Mouse (Mus musculus): Measurements from ENCODE around the gene Reep3. TPM values are rescaled to one million over a fixed set of nuclear protein-coding genes. Genes with fewer than 3 reads are reported as not detected.
"Not testable (repeated sequence)": the region's sequence is repeated elsewhere in the genome, so short reads cannot be mapped to it uniquely, and the experiment has no call there.

The Reep3 gene
- polyA plus RNA-seq, 1 experiment from 2014 or later: 44.9 TPM

DNA sequence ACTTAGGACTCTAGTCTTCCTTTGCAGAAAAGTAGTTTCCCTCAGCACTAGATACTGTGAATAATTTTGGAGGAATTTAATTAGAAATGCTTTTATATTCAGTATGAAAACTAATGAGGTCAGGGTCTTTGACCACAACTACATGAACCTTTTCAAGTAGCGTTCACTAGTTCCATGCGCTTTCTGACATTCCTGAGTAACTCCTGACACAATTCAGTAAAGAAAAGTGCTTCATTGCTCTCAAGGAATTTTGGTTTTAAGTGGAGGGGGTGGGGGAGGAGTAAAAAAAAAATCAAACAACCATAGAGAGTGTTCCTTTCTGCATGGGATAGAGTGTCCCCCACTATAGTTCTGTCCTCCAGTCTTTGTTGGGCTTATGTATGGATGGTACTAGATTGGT, 23.9 kb upstream of the Reep3 start:
- WGBS: 66% methylated on average over 2 of the region's 2 CpGs
- peaks cover 52% of the 10 kb centered on the region for H3K4me1 ChIP-seq (replicated peaks)
- H3K4me3 ChIP-seq: no peak overlapping the region
- no peak overlapping the region for H3K27ac ChIP-seq
- H3K9ac ChIP-seq: no peak overlapping the region
- H3K9me3 ChIP-seq: no peaks in the 10 kb centered on the region
- no peak overlapping the region for H3K4me2 ChIP-seq
- H3K36me3 ChIP-seq: no peaks in the 10 kb centered on the region
- ATAC-seq (ENCODE audit: low FRiP score): no peak
- no peaks in the 10 kb centered on the region for H3K27me3 ChIP-seq

DNA sequence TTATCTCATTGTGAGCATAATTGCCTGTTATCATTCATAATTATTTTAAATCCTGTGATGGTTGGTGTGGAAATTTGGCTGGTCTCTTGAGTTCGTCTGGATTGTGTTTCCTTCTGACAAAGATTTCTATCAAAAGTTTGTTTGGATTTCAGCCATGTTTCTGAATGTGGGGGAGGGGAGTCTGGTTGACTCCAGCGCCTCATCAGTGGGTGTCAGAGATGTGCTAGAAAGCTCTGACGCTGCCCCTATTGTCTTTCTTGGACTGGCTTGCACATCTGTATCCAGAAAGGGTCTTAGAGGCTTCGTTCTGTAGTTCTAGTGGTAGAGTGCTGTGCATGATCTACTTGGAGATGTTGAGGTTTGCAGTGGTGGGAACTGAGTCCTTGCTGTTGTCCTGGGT, 23.4 kb upstream of the Reep3 start:
- no peak overlapping the region for H3K9ac ChIP-seq
- no peak overlapping the region for H3K4me3 ChIP-seq
- H3K9me3 ChIP-seq: no peaks in the 10 kb centered on the region
- ATAC-seq (ENCODE audit: low FRiP score): no peak
- H3K27ac ChIP-seq: no peak overlapping the region
- H3K27me3 ChIP-seq: no peaks in the 10 kb centered on the region
- H3K36me3 ChIP-seq: no peaks in the 10 kb centered on the region
- peaks cover 54% of the 10 kb centered on the region for H3K4me1 ChIP-seq (replicated peaks)
- 62% methylated on average over 4 of the region's 4 CpGs for WGBS
- H3K4me2 ChIP-seq: no peak overlapping the region

DNA sequence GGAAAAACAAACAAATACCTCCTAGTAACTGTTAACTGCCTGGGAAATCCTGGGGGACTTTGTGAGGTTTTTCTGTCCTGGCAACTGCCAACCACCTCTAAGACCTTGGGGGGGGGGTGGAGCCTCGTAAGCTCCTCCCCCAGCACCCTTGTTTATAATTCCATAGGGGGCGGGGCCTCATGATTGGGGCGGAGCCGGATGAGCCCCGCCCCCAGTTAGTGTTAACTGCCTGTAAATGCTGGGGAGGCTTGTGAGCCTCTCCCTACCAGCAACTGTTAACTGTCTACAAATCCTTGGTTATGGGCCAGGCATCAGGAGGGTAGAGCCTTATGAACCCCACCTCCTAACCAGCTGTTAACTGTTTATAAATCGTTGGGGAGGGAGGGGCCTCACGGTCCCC, 22.5 kb upstream of the Reep3 start:
- no peak for ATAC-seq (ENCODE audit: low FRiP score)
- no peak overlapping the region for H3K9ac ChIP-seq
- H3K9me3 ChIP-seq: no peaks in the 10 kb centered on the region
- H3K4me3 ChIP-seq: no peak overlapping the region
- no peaks in the 10 kb centered on the region for H3K27me3 ChIP-seq
- H3K4me2 ChIP-seq: no peak overlapping the region
- H3K27ac ChIP-seq: no peak overlapping the region
- no peaks in the 10 kb centered on the region for H3K36me3 ChIP-seq
- 74% methylated on average over 7 of the region's 7 CpGs for WGBS
- peaks cover 61% of the 10 kb centered on the region for H3K4me1 ChIP-seq (replicated peaks)

DNA sequence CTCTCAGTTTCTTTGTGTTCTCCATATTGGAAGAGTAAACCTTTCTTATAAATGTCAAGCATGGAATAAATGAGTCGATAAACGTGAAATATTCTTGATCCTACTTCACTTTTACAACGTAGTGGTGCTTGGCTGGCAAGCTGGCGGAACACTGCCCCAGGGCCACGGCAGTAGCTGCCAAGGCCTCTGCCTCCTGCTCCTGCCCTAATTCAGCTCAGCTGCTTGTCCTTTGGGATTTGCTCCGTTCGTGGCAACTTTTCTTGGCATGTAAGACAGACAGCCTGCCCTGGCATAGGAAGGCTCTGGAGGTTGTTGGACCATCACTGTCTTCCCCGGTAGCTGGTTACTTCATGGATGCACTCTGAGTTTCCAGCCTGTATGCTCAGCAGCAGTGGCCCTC, 19.5 kb upstream of the Reep3 start:
- Histone ChIP-seq H3K27ac (peak overlapping the region; percentile 58; the same call in 1 of the 2 replicates), H3K4me1 (replicated peaks) (peaks cover 56% of the 10 kb centered on the region), H3K9ac (no peak overlapping the region), H3K27me3 (no peaks in the 10 kb centered on the region), H3K36me3 (no peaks in the 10 kb centered on the region), H3K4me3 (no peak overlapping the region), H3K4me2 (no peak overlapping the region), H3K9me3 (no peaks in the 10 kb centered on the region)
- WGBS: 41% methylated on average over 8 of the region's 8 CpGs
- ATAC-seq (ENCODE audit: low FRiP score): no peak

DNA sequence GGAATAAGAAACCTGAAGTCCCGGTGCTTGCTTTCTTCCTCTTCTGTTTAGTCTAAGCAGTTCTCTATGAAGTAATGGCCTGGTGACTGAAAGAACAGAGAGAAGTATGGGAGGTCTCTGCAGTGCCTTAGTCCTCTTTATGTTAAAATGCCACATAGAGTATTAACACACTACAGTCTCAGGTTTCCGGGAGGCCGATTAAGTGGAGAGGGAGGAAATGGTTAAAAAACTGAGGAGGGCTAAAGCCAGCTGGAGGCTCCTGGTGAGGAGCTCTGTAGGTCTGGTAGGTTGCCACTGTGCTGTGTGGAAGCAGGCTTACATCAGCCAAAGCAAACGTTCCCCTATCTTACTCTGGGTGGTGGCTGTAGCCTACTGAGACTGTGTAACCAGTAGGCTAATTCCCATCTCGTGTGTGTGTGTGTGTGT, 18.9 kb upstream of the Reep3 start:
- H3K36me3 ChIP-seq: no peaks in the 10 kb centered on the region
- no peak overlapping the region for H3K9ac ChIP-seq
- H3K27me3 ChIP-seq: no peaks in the 10 kb centered on the region
- no peak overlapping the region for H3K4me3 ChIP-seq
- no peaks in the 10 kb centered on the region for H3K9me3 ChIP-seq
- H3K4me2 ChIP-seq: no peak overlapping the region
- peak overlapping the region; percentile 58 for H3K27ac ChIP-seq
- no peak for ATAC-seq (ENCODE audit: low FRiP score)
- WGBS: 39% methylated on average over 5 of the region's 5 CpGs
- peaks cover 61% of the 10 kb centered on the region for H3K4me1 ChIP-seq (replicated peaks)

DNA sequence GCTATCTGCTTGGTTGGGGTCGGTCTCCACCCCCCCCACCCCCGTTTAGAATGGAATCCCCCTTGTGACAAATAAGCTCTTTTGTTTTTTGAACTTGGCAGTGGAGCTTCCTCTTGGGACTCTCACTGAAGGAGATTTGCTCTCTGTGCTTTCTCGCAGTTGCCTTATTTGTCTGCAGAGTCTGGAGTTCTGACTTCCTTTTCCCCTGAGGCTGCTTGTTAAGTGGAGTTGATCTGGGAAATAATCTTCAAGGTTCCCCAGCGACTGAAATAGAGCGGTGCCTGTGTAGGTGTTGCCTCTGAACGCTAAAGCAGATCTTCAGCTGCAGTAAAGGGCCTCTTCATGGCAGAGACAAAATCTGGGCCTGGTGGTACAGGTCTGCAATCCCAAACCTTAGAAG, 18.4 kb upstream of the Reep3 start:
- WGBS: 12% methylated on average over 6 of the region's 6 CpGs
- Histone ChIP-seq H3K9ac (no peak overlapping the region), H3K4me2 (no peak overlapping the region), H3K27me3 (no peaks in the 10 kb centered on the region), H3K9me3 (no peaks in the 10 kb centered on the region), H3K36me3 (no peaks in the 10 kb centered on the region), H3K27ac (peak overlapping the region; percentile 58), H3K4me1 (replicated peaks) (peaks cover 62% of the 10 kb centered on the region), H3K4me3 (no peak overlapping the region)
- no peak for ATAC-seq (ENCODE audit: low FRiP score)

DNA sequence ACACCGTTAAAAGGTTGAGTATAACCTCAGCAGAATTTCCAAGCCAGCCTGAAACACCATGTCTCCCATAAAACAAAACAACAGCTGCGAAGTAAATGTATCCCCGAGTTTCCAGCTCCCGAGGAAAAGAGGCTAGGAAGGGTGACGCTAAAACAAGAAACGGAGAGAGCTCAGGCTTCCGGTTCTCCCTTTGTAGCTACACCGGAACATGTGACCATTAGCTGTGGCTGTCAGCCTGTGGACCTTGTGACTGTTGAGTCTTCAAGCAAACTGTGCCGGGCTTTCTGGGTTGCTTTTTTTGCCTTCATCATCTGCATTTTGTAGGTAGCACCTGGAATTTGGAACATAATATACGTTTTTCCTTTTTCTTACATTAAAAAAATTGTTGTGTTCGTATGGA, 17.1 kb upstream of the Reep3 start:
- peaks cover 2% of the 10 kb centered on the region; the same call in 1 of the 2 replicates for H3K36me3 ChIP-seq
- 90% methylated on average over 11 of the region's 11 CpGs for WGBS
- no peak overlapping the region for H3K9ac ChIP-seq

DNA sequence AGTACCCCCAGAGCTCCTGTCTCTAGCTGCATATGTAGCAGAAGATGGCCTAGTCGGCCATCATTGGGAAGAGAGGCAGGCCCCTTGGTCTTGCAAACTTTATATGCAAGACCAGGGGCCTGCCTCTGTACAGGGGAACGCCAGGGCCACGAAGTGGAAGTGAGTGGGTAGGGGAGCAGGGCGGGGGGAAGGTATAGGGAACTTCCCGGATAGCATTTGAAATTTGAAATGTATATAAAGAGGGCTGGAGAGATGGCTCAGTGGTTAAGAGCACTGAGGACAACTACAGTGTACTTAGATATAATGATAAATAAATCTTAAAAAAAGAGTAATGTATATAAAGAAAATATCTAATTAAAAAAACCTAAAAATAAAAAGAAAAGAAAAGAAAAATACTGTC, 16.2 kb upstream of the Reep3 start:
- not testable (repeated sequence) for H3K4me2 ChIP-seq

More for the DNA sequence above, 17.1 kb upstream of the Reep3 start:
- Histone ChIP-seq H3K27me3 (no peaks in the 10 kb centered on the region), H3K4me3 (no peak overlapping the region), H3K4me1 (replicated peaks) (peaks cover 57% of the 10 kb centered on the region), H3K4me2 (no peak overlapping the region), H3K9me3 (no peaks in the 10 kb centered on the region), H3K27ac (no peak overlapping the region)
- ATAC-seq (ENCODE audit: low FRiP score): no peak

DNA sequence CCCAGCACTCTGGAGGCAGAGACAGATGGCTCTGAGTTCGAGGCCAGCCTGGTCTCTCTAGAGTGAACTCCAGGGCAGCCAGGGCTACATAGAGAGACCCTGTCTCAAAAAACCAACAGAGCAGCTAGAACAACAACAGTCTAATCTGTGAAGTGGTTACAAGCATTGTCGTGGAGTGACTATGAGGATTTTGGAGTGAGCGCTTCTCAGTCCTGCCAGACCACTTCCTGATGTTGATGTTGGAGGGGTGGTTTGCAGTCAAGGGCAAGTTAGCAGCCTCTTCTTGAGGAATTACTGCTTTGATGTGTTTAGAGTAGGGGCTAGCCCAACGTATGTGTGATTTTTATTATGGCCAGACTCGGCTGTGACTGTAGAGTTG, 15.0 kb upstream of the Reep3 start:
- Histone ChIP-seq H3K4me1 (replicated peaks) (peaks cover 68% of the 10 kb centered on the region), H3K4me3 (no peak overlapping the region), H3K9ac (no peak overlapping the region), H3K27ac (no peak overlapping the region), H3K4me2 (no peak overlapping the region), H3K27me3 (no peaks in the 10 kb centered on the region), H3K36me3 (peaks cover 4% of the 10 kb centered on the region; the same call in 1 of the 2 replicates), H3K9me3 (no peaks in the 10 kb centered on the region)
- WGBS: 88% methylated on average over 5 of the region's 5 CpGs
- ATAC-seq (ENCODE audit: low FRiP score): 0 out of 2 replicates have a peak, but pooled peaks have one; percentile 10

More for the DNA sequence above, 16.2 kb upstream of the Reep3 start:
- H3K9ac ChIP-seq; ATAC-seq (ENCODE audit: low FRiP score); H3K9me3 ChIP-seq; H3K4me3 ChIP-seq; H3K36me3 ChIP-seq; H3K27me3 ChIP-seq; H3K27ac ChIP-seq: not testable (repeated sequence)
- peaks cover 61% of the 10 kb centered on the region for H3K4me1 ChIP-seq (replicated peaks)
- WGBS: 91% methylated on average over 5 of the region's 5 CpGs

DNA sequence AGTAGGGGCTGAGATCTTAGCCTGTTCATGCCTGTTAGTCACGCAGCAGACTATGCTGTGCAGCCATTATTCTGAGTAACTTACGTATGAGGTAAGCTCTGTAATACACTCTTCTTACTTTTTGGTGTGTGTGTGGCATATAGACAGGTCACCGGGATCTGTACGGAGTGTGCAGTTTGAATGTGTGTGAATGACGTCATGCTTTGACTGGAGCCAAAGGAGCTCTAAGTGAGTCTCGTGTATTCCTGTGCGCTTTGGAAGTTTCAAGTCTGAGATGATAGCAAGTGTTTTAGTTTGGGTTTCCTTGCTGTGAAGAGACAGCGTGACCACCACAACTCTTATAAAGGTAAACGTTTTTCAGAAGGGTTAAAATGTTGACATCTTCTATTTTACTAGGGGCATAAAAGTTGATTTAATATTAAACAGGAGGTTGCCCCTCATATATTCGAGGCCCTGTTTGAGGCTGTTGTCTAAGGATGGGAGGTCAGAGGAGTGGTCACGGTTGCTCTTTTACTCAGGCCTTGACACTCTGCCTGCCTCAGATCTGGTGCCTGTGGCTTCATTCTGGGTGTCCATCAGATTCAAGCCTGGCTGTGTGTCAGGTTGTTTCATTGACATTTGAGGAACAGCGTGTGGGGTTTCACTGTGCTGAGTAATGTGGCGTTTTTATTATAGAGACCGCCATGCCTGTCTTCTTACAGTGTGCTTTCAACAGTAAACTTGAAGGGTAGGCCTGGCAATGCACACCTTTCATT, 14.5 kb upstream of the Reep3 start:
- Histone ChIP-seq H3K4me2 (no peak overlapping the region), H3K9ac (no peak overlapping the region), H3K36me3 (peaks cover 4% of the 10 kb centered on the region; the same call in 1 of the 2 replicates), H3K27me3 (no peaks in the 10 kb centered on the region), H3K27ac (no peak overlapping the region), H3K4me1 (replicated peaks) (peaks cover 68% of the 10 kb centered on the region), H3K4me3 (no peak overlapping the region), H3K9me3 (no peaks in the 10 kb centered on the region)
- WGBS: 70% methylated on average over 14 of the region's 14 CpGs
- ATAC-seq (ENCODE audit: low FRiP score): 0 out of 2 replicates have a peak, but pooled peaks have one; percentile 2

DNA sequence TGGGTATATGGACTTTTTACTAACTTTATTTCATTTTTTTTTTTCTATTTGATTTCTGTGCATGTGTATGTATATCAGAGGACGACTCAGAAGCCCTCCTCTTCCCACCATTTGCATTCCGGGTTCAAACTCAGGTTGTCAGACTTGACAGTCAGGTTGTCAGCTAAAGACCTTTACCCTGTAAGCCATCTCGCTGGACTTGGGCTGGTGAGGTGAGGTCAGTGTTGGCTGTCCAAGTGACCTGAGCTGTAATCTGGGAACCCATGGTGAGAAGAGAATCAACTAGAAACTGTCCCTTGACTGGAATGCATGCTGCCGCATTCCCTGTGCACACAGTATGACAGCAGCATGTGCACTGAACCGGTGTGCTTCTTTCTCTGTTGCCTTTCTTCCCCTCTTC, 12.9 kb upstream of the Reep3 start:
- no peak overlapping the region for H3K27ac ChIP-seq
- WGBS: 87% methylated on average over 5 of the region's 5 CpGs
- no peak overlapping the region for H3K9ac ChIP-seq
- peaks cover 68% of the 10 kb centered on the region for H3K4me1 ChIP-seq (replicated peaks)
- no peak for ATAC-seq (ENCODE audit: low FRiP score)
- no peak overlapping the region for H3K4me3 ChIP-seq
- peaks cover 4% of the 10 kb centered on the region; the same call in 1 of the 2 replicates for H3K36me3 ChIP-seq
- H3K27me3 ChIP-seq: no peaks in the 10 kb centered on the region
- H3K9me3 ChIP-seq: no peaks in the 10 kb centered on the region
- H3K4me2 ChIP-seq: no peak overlapping the region

DNA sequence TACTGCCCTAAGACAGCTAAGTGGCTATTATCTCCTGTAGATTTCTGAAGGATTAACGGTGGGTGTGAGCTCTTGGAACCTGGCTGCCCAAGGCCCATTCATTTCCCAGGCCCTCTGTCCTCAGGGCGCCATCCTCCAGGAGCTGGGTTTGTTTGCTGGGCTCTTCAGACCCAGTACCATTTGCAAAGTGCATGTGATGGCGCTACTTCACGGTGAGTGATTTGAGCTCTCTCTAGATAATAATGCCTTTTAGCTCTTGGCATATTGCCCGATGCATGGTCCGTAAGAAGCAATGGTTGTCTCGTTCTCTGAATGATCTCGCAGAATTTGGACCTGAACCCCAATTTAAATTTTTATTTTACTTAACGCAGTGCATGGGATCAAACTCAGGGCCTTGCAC, 11.4 kb upstream of the Reep3 start:
- Histone ChIP-seq H3K4me1 (replicated peaks) (peaks cover 78% of the 10 kb centered on the region), H3K36me3 (peaks cover 4% of the 10 kb centered on the region; the same call in 1 of the 2 replicates), H3K4me3 (no peak overlapping the region), H3K9me3 (no peaks in the 10 kb centered on the region), H3K4me2 (no peak overlapping the region), H3K27ac (peak overlapping the region; percentile 9; the same call in 1 of the 2 replicates), H3K27me3 (no peaks in the 10 kb centered on the region), H3K9ac (no peak overlapping the region)
- ATAC-seq (ENCODE audit: low FRiP score): no peak
- WGBS: 52% methylated on average over 9 of the region's 9 CpGs
